Mouse (Mus musculus) hindbrain, embryonic 10.5 days (tissue): ENCODE results near the gene Ly6g5b. TPM values are rescaled to one million over a fixed set of nuclear protein-coding genes. Genes with fewer than 3 reads are reported as not detected.

ENCODE experiments used
- DNase-seq: peaks from one replicate; pipeline ENCODE4 v3.0.0-alpha.2; 2017; ENCODE audit warnings: low spot score
- H3K27ac ChIP-seq: fragments of 300-500 bp; sonication (generic); 2 replicates; pipeline ENCODE4 v1.5.1; 2016; ENCODE audit warnings: mild to moderate bottlenecking, moderate library complexity
- H3K27me3 ChIP-seq: fragments of 300-500 bp; sonication (generic); 2 replicates; pipeline ENCODE4 v1.6.1; 2016; ENCODE audit warnings: mild to moderate bottlenecking; ENCODE audit not compliant: poor library complexity, insufficient read depth, severe bottlenecking
- H3K36me3 ChIP-seq: fragments of 300-500 bp; sonication (generic); 2 replicates; pipeline ENCODE4 v1.6.1; 2016; ENCODE audit warnings: mild to moderate bottlenecking, moderate library complexity
- H3K4me1 ChIP-seq: fragments of 300-500 bp; sonication (generic); replicated peaks from 2 replicates; pipeline ENCODE4 v1.6.1; 2016; ENCODE audit warnings: mild to moderate bottlenecking
- H3K4me3 ChIP-seq: fragments of 300-500 bp; sonication (generic); 2 replicates; pipeline ENCODE4 v1.5.1; 2016; ENCODE audit warnings: mild to moderate bottlenecking, moderate library complexity
- H3K9me3 ChIP-seq: fragments of 300-500 bp; sonication (generic); 2 replicates; pipeline ENCODE4 v1.6.1; 2016; ENCODE audit warnings: mild to moderate bottlenecking, moderate library complexity
- WGBS: fragments of 180-500 bp; shearing (Covaris S2); methylation state at CpG from one replicate; pipeline ENCODE4 v1.1.7; 2016; 5-methylcytosine and 5-hydroxymethylcytosine counted together
- polyA plus RNA-seq: library from polyadenylated mRNA; unstranded; fragments of >200 nt; fragmentation: Nextera tagmentation; extraction: Ambion mirVana; gene quantifications from 2 replicates; pipeline ENCODE4 v1.2.1, GENCODE M21; 2016

Gene Ly6g5b
- polyA plus RNA-seq, 1 experiment from 2014 or later: 0.90 TPM

DNA sequence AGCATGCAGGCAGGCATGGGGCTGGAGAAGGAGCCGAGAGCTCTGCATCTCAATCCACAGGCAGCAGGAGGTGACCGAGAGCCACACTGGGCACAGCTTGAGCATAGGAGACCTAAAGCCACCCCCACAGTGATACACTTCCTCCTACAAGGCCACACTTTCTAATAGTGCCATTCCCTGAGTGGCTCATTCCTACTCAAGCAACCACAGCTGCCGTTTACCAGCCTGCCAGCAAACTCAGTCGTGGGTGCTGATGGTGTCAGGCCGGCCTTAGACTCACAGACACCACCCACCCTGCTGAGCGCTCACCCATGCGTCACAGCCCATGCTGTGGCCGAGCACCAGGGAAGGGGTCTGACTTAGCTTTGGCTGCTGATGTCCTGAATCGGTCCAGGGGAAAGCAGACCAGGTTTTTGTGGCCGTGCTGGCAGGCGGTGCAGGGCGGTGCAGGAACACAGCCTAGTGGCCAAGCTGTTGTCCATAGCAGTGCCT, 18.0 kb downstream of the Ly6g5b start:
- Histone ChIP-seq H3K9me3 (no peaks in the 10 kb centered on the region), H3K4me3 (no peak overlapping the region), H3K27ac (no peak overlapping the region), H3K36me3 (peaks cover 96% of the 10 kb centered on the region), H3K27me3 (no peaks in the 10 kb centered on the region), H3K4me1 (peaks cover 2% of the 10 kb centered on the region; the same call in 1 of the 2 replicates)
- DNase-seq: no peak
- 78% methylated on average over 12 of the region's 12 CpGs for WGBS

DNA sequence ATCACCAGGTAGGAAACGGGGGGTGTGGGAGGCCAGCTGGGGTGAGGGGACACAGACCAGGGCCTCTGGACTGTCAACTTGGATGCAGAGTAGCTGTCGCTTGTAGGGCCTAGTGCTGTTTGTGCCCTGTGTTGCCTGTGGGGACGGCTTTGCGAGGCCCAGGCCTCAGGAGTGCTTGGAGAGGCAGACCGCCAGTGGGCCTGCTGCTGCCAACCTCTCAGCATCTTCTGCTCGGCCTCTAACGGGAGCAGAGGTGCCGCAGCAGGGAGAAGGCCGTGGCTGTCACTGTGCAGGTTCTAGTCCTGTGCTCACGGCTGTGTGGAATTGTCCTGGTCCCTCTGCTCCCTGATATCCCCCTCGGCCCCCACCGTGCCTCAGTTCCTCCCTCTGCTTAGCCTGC, 18.6 kb downstream of the Ly6g5b start:
- Histone ChIP-seq H3K4me1 (no peaks in the 10 kb centered on the region), H3K27ac (no peak overlapping the region), H3K9me3 (no peaks in the 10 kb centered on the region), H3K36me3 (peaks cover 96% of the 10 kb centered on the region), H3K4me3 (0 out of 2 replicates have a peak overlapping the region, but pooled peaks have one; percentile 16), H3K27me3 (no peaks in the 10 kb centered on the region)
- no peak for DNase-seq
- 88% methylated on average over 12 of the region's 12 CpGs for WGBS

DNA sequence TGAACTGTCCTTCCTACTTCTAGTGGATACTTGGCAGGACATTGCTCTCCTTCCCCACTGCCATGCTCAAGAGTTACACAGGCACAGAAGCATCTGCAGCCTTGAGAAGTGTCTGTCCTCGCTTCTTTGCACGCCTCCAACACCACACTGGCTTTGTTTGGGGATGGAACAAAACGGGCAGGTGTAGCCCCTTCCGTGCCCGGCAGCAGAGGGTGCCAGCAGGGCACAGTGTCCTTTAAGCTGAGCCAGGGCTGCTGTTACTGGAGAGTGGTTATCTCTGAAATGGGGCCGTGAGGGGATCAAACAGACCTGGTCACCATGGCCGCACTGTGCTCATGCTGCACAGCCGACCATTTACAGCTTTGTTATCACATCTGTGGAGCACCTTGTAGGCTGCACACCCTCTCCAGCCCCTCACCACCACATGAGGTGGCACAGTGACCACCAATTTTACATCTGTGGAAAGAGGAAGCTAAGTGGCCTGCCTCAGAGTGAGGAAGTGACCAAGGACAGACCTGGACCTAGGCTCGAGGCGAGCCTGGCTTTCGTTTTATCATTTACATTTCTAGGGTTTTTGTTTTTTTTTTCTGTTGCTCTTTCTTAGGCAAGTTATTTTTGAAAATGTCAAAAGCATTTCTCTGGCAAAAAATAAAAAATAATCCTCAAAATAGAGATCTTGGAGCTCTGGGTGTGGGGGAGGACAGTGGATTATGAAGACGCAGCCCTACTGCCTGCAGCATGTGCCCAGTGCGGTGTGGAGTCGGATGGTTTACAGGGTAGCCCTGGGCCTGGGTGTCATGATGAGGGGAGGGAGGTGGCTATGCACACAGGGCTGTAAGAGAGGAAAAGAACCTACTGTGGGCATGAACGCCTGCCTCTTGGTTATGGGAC, 20.5 kb downstream of the Ly6g5b start:
- WGBS: 93% methylated on average over 15 of the region's 15 CpGs
- Histone ChIP-seq H3K27ac (no peak overlapping the region), H3K4me1 (peaks cover 13% of the 10 kb centered on the region), H3K27me3 (no peaks in the 10 kb centered on the region), H3K4me3 (no peak overlapping the region), H3K36me3 (peaks cover 89% of the 10 kb centered on the region), H3K9me3 (no peaks in the 10 kb centered on the region)
- no peak for DNase-seq

DNA sequence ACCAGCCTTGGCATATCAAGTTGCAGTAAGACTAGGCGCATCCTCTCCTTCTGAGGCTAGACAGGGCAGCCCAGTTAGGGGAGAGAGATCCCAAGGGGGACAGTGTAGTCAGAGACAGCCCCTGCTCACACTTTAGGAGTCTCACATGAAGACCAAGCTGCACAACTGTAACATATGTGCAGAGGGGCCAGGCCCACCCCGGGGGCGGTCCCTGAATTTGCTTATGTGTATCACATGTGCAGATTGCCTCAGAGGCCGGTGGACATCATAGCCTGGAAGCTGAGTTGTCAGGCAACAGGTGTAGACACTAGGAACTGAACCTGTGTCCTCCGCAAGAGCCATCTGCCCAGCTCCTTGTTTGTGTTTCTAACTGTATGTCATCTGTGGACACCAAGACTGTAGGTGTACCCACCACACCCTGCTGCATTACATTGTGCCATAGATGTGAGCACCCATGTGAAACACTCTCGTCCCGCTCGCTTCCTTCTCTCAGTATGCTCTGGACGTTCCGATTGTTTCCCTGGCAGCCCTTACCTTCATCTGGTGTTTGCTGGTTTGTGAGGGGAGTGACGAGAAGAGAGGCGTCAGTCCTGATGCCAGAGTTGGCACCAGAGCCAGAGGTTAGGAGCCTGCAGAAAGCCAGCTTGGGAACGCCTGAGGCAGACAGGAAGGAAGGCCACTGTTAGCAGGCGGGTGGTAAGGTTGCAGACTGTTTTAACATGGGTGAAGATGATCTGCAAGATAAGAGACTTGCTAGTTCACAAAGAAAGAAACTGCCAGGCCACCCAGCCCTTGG, 22.6 kb downstream of the Ly6g5b start:
- no peaks in the 10 kb centered on the region for H3K9me3 ChIP-seq
- H3K27me3 ChIP-seq: no peaks in the 10 kb centered on the region
- peaks cover 68% of the 10 kb centered on the region for H3K36me3 ChIP-seq
- DNase-seq: no peak
- no peak overlapping the region for H3K4me3 ChIP-seq
- no peak overlapping the region for H3K27ac ChIP-seq
- 88% methylated on average over 14 of the region's 14 CpGs for WGBS
- peaks cover 18% of the 10 kb centered on the region for H3K4me1 ChIP-seq

DNA sequence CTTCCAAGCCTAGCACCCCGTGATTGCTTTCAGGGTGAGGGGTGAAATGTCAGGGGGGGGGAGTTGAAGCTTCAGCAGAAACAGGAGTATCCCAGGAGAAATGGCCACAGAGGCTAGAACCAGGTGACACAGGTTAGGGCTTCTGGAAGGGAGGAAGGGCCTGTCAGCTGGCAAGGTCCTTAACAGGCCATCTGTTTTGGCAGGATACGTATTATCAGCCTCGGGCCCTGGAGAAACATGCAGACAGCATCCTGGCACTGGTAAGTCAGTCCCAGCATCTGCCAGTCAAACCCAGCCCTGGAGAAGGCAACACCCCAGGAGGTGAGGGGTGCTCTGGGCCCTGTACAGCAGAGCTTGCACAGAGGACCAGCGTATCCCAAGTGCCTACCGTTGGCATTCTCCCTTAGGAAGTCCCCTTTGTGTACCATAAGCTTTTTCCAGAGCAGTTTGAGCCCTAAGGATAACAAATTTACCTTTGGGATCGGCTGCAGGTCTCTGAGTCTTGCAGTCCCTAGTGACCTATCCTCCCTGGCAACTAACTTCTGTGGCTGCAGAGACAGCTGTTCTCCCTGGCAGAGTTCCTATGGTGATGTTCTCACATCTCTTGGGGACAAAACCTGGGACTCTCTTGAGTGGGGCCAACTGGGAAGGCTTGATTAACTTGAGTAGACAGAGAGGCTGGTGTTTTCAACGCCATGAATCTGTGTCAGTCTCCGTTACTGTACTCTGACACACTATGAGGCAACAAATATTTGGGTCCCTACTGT, 24.9 kb downstream of the Ly6g5b start:
- Histone ChIP-seq H3K4me3 (peak overlapping the region; percentile 76), H3K9me3 (no peaks in the 10 kb centered on the region), H3K27ac (peak overlapping the region; percentile 99), H3K4me1 (peaks cover 18% of the 10 kb centered on the region), H3K36me3 (peaks cover 47% of the 10 kb centered on the region), H3K27me3 (no peaks in the 10 kb centered on the region)
- 76% methylated on average over 8 of the region's 8 CpGs for WGBS
- no peak for DNase-seq

DNA sequence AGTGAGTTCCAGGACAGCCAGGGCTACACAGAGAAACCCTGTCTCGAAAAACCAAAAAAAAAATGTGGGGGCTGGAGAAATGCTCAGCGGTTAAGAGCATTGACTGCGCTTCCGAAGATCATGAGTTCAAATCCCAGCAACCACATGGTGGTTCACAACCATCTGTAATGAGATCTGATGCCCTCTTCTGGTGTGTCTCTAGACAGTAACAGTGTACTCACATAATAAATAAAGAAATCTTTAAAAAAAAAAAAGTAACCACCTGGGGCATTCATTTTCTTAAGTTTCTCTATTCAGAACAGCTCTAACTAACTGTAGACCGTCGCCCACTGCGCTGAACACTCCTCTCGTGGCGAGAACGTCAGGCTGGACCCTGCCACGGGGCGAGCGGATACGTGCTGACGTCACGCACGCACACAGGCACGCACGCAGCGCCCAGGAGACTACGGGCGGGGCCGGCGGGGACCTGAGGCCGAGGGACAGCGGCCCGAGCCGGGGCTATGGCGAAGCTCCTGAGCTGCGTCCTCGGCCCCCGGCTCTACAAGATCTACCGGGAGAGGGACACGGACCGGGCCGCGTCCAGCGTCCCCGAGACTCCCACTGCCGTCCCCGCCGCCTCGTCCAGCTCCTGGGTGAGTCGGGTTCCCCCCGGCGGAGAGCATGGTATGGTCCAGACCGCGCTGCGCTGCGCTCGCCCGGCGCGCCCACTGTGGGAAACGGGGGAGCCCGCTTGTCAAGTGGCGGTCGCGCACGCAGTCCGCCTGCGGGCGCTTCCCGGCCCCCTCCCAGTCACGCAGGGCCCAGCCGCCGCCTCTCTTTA, 26.2 kb downstream of the Ly6g5b start, which contains the start of gene Abhd16a:
Gene Abhd16a (plus strand): TSS at position 439 of the 820 bp plus-strand sequence.
- DNase-seq: peak; percentile 92
- WGBS: 2% methylated on average over 67 of the region's 67 CpGs
- H3K27me3 ChIP-seq: no peaks in the 10 kb centered on the region
- peaks cover 18% of the 10 kb centered on the region for H3K4me1 ChIP-seq
- peak within 1 kb of the TSS; percentile 76 for H3K4me3 ChIP-seq
- H3K27ac ChIP-seq: peak within 1 kb of the TSS; percentile 99
- H3K36me3 ChIP-seq: peaks cover 35% of the 10 kb centered on the region
- H3K9me3 ChIP-seq: no peaks in the 10 kb centered on the region

DNA sequence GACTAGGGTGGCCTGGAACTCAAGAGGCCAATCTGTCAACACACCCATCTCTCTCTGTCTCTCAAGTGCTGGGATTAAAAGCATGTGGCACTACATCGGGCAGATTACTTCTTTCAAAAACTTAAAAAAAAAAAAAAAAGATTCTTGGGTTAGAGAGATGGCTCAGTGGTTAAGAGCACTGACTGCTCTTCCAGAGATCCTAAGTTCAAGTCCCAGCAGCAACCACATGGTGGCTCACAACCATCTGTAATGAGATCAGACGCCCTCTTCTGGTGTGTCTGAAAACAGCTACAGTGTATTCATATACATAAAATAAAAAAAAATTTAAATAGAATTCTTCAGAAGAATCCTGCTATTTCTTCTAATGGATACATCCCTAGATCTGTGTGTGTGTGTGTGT, 27.1 kb downstream of the Ly6g5b start:
- Histone ChIP-seq H3K36me3 (peaks cover 27% of the 10 kb centered on the region), H3K27ac (no peak overlapping the region), H3K9me3 (no peaks in the 10 kb centered on the region), H3K4me1 (peaks cover 18% of the 10 kb centered on the region), H3K4me3 (no peak overlapping the region), H3K27me3 (no peaks in the 10 kb centered on the region)
- WGBS: 55% methylated on average over 2 of the region's 2 CpGs
- no peak for DNase-seq

DNA sequence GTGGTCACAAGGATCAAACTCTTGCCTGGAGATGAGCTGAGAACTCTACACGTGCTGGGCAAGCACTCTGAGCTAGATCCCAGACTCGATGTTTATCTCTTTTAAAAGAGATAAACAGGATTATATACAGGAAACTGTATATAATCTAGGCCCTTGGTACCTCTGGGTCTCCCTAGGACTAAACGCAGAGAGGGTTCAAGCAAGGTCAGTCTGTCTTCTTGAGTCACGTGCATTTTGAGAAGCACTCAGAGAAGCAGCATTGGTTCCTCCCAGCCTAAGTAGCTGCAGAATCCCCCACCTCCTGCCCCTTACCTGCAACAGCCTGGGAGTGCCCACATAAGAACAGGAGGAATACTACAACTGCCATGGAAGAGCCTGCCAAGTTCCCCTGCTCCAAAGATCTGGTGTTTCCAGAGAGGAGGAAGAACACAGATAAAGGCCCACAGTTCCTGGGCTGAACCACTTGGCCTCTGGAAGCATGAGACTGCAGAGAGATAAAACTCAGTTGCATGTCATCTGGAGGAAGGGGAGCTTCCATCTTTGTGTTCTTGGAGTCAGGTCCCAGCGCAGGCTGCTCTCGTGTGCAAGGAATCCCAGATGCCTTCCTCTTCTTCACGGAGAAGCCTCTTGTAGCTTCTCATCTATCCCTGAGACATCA, 29.9 kb downstream of the Ly6g5b start, which contains the start of gene Ly6g6f:
Gene Ly6g6f (minus strand): TSS at position 403 of the 658 bp plus-strand sequence.
- H3K36me3 ChIP-seq: no peaks in the 10 kb centered on the region
- no peak for DNase-seq
- H3K27ac ChIP-seq: no peak within 1 kb of the TSS
- H3K4me1 ChIP-seq: peaks cover 23% of the 10 kb centered on the region
- H3K4me3 ChIP-seq: no peak within 1 kb of the TSS
- 85% methylated on average over 7 of the region's 7 CpGs for WGBS
- H3K27me3 ChIP-seq: peaks cover under 1% of the 10 kb centered on the region; the same call in 1 of the 2 replicates
- no peaks in the 10 kb centered on the region for H3K9me3 ChIP-seq

DNA sequence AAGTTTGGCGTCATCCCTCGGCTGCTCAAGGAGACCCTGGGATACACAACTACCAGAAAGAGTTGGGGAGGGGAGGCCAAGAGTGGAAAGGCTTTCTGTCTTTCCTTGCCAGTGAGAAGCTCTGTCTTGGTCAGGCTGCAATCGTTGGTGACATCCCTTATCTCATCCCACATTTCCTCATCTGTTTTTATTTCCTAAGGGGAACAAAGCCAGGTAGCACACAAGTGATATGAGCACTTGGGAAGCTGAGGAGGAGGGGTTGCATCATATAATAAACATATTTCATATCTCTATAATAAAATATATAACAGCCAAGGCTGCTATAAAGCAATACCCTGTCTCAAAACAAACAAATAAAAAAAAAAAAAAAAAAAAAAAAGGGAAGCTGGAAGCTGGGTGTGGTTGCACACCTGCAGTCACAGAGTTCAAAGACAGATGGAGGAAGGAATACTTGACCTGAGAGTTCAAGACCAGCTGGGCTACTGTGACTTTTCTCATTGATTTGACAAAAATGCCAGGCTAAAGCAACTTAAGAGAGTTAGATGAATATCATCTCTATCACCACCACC, 31.2 kb downstream of the Ly6g5b start:
- Histone ChIP-seq H3K9me3 (no peaks in the 10 kb centered on the region), H3K27ac (no peak overlapping the region), H3K4me1 (peaks cover 18% of the 10 kb centered on the region), H3K36me3 (no peaks in the 10 kb centered on the region), H3K27me3 (peaks cover 7% of the 10 kb centered on the region), H3K4me3 (no peak overlapping the region)
- WGBS: 83% methylated on average over 3 of the region's 3 CpGs
- no peak for DNase-seq

DNA sequence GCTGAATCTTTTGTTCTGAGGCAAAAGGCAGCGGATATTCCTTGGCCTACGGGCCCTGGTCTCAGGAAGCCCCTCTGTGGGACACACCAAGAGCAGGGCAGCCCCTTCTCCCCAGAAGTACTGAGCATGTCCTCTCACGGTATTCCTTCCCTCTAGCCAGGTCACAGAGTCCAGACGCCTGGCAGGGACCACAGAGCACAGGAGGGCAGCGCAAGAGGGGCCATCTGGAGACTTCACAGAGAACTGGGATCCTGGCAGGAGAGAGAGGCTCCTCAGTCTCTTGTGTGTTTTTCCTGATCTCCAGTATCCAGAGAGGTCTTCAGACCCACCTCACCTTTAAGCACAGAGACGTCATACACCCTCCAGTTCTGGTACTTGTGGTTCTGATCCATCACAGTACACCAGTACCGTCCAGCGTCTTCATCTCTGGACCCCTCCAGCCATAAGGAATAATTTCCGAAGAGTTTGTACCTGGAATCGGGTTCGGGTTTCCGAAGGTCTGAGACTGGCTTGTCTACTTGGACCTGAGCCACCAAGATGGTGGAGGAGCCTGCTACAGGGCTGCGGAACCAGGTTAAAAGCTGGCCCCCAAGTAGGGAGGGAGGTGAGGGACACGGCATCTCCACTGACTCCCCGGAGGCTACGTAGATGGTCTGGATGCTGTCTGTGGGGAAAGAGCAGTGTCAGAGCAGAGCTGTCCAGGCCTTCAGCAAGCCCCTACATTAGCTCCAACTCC, 32.2 kb downstream of the Ly6g5b start:
- WGBS: 87% methylated on average over 16 of the region's 16 CpGs
- Histone ChIP-seq H3K4me1 (peaks cover 21% of the 10 kb centered on the region), H3K27ac (no peak overlapping the region), H3K27me3 (peaks cover 11% of the 10 kb centered on the region), H3K9me3 (no peaks in the 10 kb centered on the region), H3K36me3 (no peaks in the 10 kb centered on the region), H3K4me3 (no peak overlapping the region; the same call in 1 of the 2 replicates)
- no peak for DNase-seq
